Mouse (Mus musculus): Measurements from ENCODE around the gene Slc24a4. TPM values are rescaled to one million over a fixed set of nuclear protein-coding genes. Genes with fewer than 3 reads are reported as not detected.
"Not testable (repeated sequence)": the region's sequence is repeated elsewhere in the genome, so short reads cannot be mapped to it uniquely, and the experiment has no call there.

Gene Slc24a4
- polyA plus RNA-seq, 1 experiment: not detected

DNA sequence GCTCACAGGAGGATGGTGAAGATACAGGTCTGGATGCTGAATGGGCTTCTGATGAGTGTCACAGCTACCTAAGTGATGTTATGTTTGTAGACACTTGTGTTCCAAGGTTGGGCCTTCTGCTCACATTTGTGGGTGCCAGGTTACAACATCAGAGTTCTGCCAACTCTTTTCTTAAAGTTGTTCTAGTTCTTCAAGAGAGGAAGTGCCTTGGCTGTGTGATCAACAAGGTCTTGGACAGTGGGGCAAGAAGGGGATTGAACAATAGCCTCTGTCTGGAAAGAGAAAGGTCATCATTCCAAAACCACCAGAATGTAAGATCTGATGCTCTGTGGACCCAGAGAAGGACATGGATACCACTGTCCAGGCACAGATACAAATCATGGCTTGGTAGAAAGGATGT lies 134.7 kb downstream of the Slc24a4 start:
- Histone ChIP-seq H3K4me1 (ENCODE audit: control insufficient read depth, insufficient read depth, low read length) (peaks cover 2% of the 10 kb centered on the region), H3K9me3 (replicated peaks; ENCODE audit: control insufficient read depth, insufficient read depth, low read length, poor library complexity, severe bottlenecking) (no peaks in the 10 kb centered on the region), H3K27me3 (ENCODE audit: control insufficient read depth, insufficient read depth, low read length, poor library complexity, severe bottlenecking) (no peaks in the 10 kb centered on the region), H3K9ac (ENCODE audit: low read depth, poor library complexity, severe bottlenecking) (no peak overlapping the region), H3K27ac (ENCODE audit: insufficient read depth, low read length) (no peak overlapping the region), H3K4me3 (ENCODE audit: low read depth, low read length) (no peak overlapping the region), H3K36me3 (ENCODE audit: control insufficient read depth, insufficient read depth, low read length, poor library complexity, severe bottlenecking) (no peaks in the 10 kb centered on the region)
- TF ChIP-seq POLR2A (IDR thresholded peaks at IDR 0.05; ENCODE audit: insufficient read depth, low read length): no peak
- no peak for TF ChIP-seq EP300 (IDR thresholded peaks at IDR 0.05; ENCODE audit: insufficient read depth, low read depth, low read length)
- no peak for TF ChIP-seq CTCF (IDR thresholded peaks at IDR 0.05; ENCODE audit: low read depth, low read length)

DNA sequence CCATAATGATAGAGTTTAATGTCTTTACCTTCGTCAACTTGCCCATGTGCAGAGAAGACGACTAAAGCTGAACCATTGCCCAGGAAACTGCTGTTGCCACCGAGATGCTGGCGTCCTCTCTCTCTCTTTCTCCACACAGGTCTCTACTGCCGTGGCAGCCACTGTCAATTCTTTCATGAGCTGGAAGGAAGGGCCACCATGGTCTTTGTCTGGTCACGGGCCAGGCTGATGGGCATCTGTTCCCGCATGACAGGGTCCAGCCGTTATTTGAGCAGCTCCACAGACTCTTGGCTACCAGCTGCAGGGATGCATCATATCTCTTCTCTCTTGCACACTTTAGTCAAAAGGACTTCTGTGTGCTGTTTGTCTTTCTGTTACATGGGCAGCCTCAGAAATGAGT lies 137.9 kb downstream of the Slc24a4 start:
- H3K27me3 ChIP-seq (ENCODE audit: control insufficient read depth, insufficient read depth, low read length, poor library complexity, severe bottlenecking): no peaks in the 10 kb centered on the region
- no peaks in the 10 kb centered on the region for H3K9me3 ChIP-seq (replicated peaks; ENCODE audit: control insufficient read depth, insufficient read depth, low read length, poor library complexity, severe bottlenecking)
- H3K9ac ChIP-seq (ENCODE audit: low read depth, poor library complexity, severe bottlenecking): no peak overlapping the region
- H3K4me1 ChIP-seq (ENCODE audit: control insufficient read depth, insufficient read depth, low read length): no peaks in the 10 kb centered on the region
- no peaks in the 10 kb centered on the region for H3K36me3 ChIP-seq (ENCODE audit: control insufficient read depth, insufficient read depth, low read length, poor library complexity, severe bottlenecking)
- TF ChIP-seq CTCF (IDR thresholded peaks at IDR 0.05; ENCODE audit: low read depth, low read length) (no peak), EP300 (IDR thresholded peaks at IDR 0.05; ENCODE audit: insufficient read depth, low read depth, low read length) (no peak), POLR2A (IDR thresholded peaks at IDR 0.05; ENCODE audit: insufficient read depth, low read length) (no peak)
- H3K4me3 ChIP-seq (ENCODE audit: low read depth, low read length): no peak overlapping the region
- no peak overlapping the region for H3K27ac ChIP-seq (ENCODE audit: insufficient read depth, low read length)

DNA sequence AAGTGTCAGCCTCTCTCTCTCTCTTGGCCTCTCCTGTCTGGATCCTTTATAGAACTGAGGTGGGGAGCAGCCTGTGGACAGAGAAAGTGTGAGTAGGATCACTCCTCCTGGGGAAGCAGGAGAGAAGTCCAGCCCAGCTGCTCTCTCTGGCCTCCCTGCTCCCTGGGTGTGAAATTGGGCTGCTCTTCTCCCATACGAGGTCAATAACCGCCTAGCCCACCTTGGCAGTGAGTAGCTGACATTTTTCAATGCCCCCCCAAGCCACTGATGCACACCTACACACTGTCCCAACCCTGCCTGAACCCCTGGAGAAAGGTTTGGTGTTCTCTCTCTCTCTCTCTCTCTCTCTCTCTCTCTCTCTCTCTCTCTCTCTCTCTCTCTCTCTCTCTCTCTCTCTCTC lies 140.6 kb downstream of the Slc24a4 start:
- Histone ChIP-seq H3K9ac (ENCODE audit: low read depth, poor library complexity, severe bottlenecking) (no peak overlapping the region), H3K27ac (ENCODE audit: insufficient read depth, low read length) (no peak overlapping the region), H3K36me3 (ENCODE audit: control insufficient read depth, insufficient read depth, low read length, poor library complexity, severe bottlenecking) (no peaks in the 10 kb centered on the region), H3K27me3 (ENCODE audit: control insufficient read depth, insufficient read depth, low read length, poor library complexity, severe bottlenecking) (no peaks in the 10 kb centered on the region), H3K4me1 (ENCODE audit: control insufficient read depth, insufficient read depth, low read length) (no peaks in the 10 kb centered on the region), H3K4me3 (ENCODE audit: low read depth, low read length) (no peak overlapping the region), H3K9me3 (replicated peaks; ENCODE audit: control insufficient read depth, insufficient read depth, low read length, poor library complexity, severe bottlenecking) (no peaks in the 10 kb centered on the region)
- TF ChIP-seq EP300 (IDR thresholded peaks at IDR 0.05; ENCODE audit: insufficient read depth, low read depth, low read length) (no peak), CTCF (IDR thresholded peaks at IDR 0.05; ENCODE audit: low read depth, low read length) (no peak), POLR2A (IDR thresholded peaks at IDR 0.05; ENCODE audit: insufficient read depth, low read length) (no peak)

DNA sequence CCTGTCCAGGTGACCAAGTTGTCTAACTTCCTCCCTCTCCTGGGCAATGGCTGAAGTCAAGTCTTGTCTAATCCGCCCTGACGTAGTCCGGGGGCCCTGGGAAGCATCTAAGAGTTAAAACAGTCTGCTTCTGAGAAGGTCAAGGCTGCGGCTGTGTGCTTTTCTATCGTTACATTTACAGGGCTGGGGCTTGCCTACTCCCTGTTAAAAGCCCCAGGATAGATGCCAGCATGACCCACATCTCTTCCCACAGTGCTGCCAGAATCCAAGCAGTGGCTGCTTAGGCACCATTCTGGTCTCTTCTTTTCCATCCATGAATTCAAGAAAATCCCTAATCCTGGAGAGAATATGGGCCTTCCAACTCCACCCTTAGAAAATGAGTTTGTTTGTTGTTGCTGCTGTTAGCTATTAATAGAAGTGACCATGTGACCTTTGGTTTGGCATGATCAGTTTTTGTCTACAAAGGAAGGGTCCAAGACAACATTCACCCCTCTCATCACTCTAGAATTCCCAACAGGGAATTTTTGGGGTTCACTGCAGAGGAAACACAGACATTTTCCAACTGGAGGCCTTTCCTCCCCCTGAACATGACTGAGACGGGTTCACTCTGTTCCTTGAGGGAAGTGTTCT lies 142.4 kb downstream of the Slc24a4 start:
- Histone ChIP-seq H3K4me1 (ENCODE audit: control insufficient read depth, insufficient read depth, low read length) (no peaks in the 10 kb centered on the region), H3K27ac (ENCODE audit: insufficient read depth, low read length) (no peak overlapping the region), H3K27me3 (ENCODE audit: control insufficient read depth, insufficient read depth, low read length, poor library complexity, severe bottlenecking) (no peaks in the 10 kb centered on the region), H3K9me3 (replicated peaks; ENCODE audit: control insufficient read depth, insufficient read depth, low read length, poor library complexity, severe bottlenecking) (no peaks in the 10 kb centered on the region), H3K4me3 (ENCODE audit: low read depth, low read length) (no peak overlapping the region), H3K9ac (ENCODE audit: low read depth, poor library complexity, severe bottlenecking) (no peak overlapping the region), H3K36me3 (ENCODE audit: control insufficient read depth, insufficient read depth, low read length, poor library complexity, severe bottlenecking) (no peaks in the 10 kb centered on the region)
- no peak for TF ChIP-seq CTCF (IDR thresholded peaks at IDR 0.05; ENCODE audit: low read depth, low read length)
- TF ChIP-seq EP300 (IDR thresholded peaks at IDR 0.05; ENCODE audit: insufficient read depth, low read depth, low read length): no peak
- no peak for TF ChIP-seq POLR2A (IDR thresholded peaks at IDR 0.05; ENCODE audit: insufficient read depth, low read length)

DNA sequence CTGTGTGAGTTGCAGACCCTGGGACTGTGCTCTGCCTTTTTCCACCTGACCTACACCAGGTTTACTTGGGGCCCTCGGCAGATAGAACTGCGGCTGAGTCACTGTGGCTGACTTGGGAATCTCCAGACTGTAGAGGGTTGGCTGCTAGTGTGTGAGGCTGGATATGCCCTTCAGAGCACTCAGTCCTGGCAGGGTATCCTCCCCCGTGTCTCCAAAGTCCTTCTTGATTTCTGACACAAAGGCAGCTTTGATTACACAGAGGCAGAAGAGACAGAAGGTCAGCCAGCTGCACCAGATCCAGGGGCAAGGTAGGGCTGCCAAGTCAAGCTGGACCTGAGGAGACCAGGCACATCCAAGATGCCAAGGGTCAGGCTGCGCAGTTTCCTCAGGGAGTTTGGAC lies 142.9 kb downstream of the Slc24a4 start:
- Histone ChIP-seq H3K27ac (ENCODE audit: insufficient read depth, low read length) (no peak overlapping the region), H3K9me3 (replicated peaks; ENCODE audit: control insufficient read depth, insufficient read depth, low read length, poor library complexity, severe bottlenecking) (no peaks in the 10 kb centered on the region), H3K4me3 (ENCODE audit: low read depth, low read length) (no peak overlapping the region), H3K27me3 (ENCODE audit: control insufficient read depth, insufficient read depth, low read length, poor library complexity, severe bottlenecking) (no peaks in the 10 kb centered on the region), H3K36me3 (ENCODE audit: control insufficient read depth, insufficient read depth, low read length, poor library complexity, severe bottlenecking) (no peaks in the 10 kb centered on the region), H3K4me1 (ENCODE audit: control insufficient read depth, insufficient read depth, low read length) (no peaks in the 10 kb centered on the region), H3K9ac (ENCODE audit: low read depth, poor library complexity, severe bottlenecking) (no peak overlapping the region)
- TF ChIP-seq EP300 (IDR thresholded peaks at IDR 0.05; ENCODE audit: insufficient read depth, low read depth, low read length): no peak
- no peak for TF ChIP-seq CTCF (IDR thresholded peaks at IDR 0.05; ENCODE audit: low read depth, low read length)
- no peak for TF ChIP-seq POLR2A (IDR thresholded peaks at IDR 0.05; ENCODE audit: insufficient read depth, low read length)

DNA sequence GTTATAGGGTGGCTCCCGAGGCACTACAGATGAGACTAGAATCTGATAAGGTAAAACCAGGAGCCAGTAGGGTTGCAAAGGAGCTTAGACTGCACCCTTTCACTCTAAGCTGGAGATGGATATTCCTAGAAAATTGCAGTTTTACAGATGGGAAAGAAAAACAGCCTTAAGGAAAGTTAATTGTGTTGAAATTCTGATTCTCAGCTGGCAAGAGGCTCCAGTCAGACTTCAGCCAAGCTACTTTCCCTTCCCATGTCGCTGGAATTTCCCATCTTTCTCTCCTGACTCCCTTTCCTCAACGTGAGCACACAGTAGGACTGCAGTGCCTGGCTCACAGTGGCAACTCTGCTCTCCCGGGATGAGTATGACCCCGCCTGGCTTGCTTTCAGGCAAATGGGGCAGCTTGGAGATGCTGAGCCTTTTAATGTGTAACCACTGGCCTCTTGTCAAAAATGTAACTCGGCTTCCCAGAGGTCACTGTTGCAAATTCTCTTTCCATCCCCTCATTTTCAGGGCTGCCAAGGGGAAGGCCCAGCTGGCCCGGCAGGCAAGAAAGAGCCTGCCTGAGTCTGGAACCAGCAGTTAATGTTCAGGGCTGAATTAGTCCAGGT lies 147.4 kb downstream of the Slc24a4 start:
- H3K4me3 ChIP-seq (ENCODE audit: low read depth, low read length): no peak overlapping the region
- no peak for TF ChIP-seq POLR2A (IDR thresholded peaks at IDR 0.05; ENCODE audit: insufficient read depth, low read length)
- no peak for TF ChIP-seq CTCF (IDR thresholded peaks at IDR 0.05; ENCODE audit: low read depth, low read length)
- no peak for TF ChIP-seq EP300 (IDR thresholded peaks at IDR 0.05; ENCODE audit: insufficient read depth, low read depth, low read length)
- no peak overlapping the region for H3K9ac ChIP-seq (ENCODE audit: low read depth, poor library complexity, severe bottlenecking)
- no peaks in the 10 kb centered on the region for H3K36me3 ChIP-seq (ENCODE audit: control insufficient read depth, insufficient read depth, low read length, poor library complexity, severe bottlenecking)
- peaks cover 4% of the 10 kb centered on the region for H3K9me3 ChIP-seq (replicated peaks; ENCODE audit: control insufficient read depth, insufficient read depth, low read length, poor library complexity, severe bottlenecking)
- H3K4me1 ChIP-seq (ENCODE audit: control insufficient read depth, insufficient read depth, low read length): no peaks in the 10 kb centered on the region
- H3K27me3 ChIP-seq (ENCODE audit: control insufficient read depth, insufficient read depth, low read length, poor library complexity, severe bottlenecking): no peaks in the 10 kb centered on the region
- no peak overlapping the region for H3K27ac ChIP-seq (ENCODE audit: insufficient read depth, low read length)

DNA sequence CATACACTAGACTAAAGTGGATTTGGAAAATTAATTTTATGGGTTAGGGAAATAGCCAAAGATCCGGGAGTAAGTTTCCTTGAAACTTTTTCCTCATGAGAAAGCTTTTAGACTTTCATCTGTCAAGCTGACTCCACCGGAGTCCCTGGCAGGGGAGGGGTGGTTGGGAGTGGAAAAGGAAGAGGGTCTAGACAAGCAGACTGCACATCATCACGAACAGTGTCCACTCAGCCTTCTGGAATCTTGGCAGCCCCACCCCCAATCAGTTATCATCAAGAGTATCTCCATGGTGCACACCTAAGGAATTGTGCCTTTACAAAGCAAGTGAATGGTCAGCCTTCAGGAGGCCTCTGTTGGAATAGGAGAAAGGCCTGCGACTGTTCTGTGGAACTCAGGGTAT lies 151.8 kb downstream of the Slc24a4 start:
- not testable (repeated sequence) for H3K4me3 ChIP-seq (ENCODE audit: low read depth, low read length); H3K9me3 ChIP-seq (replicated peaks; ENCODE audit: control insufficient read depth, insufficient read depth, low read length, poor library complexity, severe bottlenecking); H3K9ac ChIP-seq (ENCODE audit: low read depth, poor library complexity, severe bottlenecking); H3K36me3 ChIP-seq (ENCODE audit: control insufficient read depth, insufficient read depth, low read length, poor library complexity, severe bottlenecking); H3K4me1 ChIP-seq (ENCODE audit: control insufficient read depth, insufficient read depth, low read length); H3K27ac ChIP-seq (ENCODE audit: insufficient read depth, low read length); H3K27me3 ChIP-seq (ENCODE audit: control insufficient read depth, insufficient read depth, low read length, poor library complexity, severe bottlenecking)
